Mouse (Mus musculus): ENCODE data around the gene Krt35. TPM values are rescaled to one million over a fixed set of nuclear protein-coding genes. Genes with fewer than 3 reads are reported as not detected.

Krt35 gene
- not detected for polyA plus RNA-seq (2015; fragmentation: Illumina TruSeq; extraction: RNeasy Lipid Tissue Mini Kit (QIAGEN cat#74804); ENCODE audit: insufficient read depth, low read depth, low replicate concordance)

GRCm38 (mm10) chr11:100096141-100096540 lies at the start of gene Krt35:
Krt35 (minus strand) TSS chr11:100096241.

GRCm38 (mm10) chr11:100135731-100136130 lies 39.7 kb upstream of the Krt35 start, which contains the start of gene Krt15:
Krt15 (minus strand) TSS chr11:100135928.

GRCm38 (mm10) chr11:100121466-100121865 lies 25.4 kb upstream of the Krt35 start, which contains the start of gene Krt13:
Krt13 (minus strand) TSS chr11:100121566.

GRCm38 (mm10) chr11:100105576-100106122 lies 9.6 kb upstream of the Krt35 start, which contains the start of gene Krt36:
Krt36 (minus strand) TSS chr11:100105626.

GRCm38 (mm10) chr11:100087861-100088260 lies 8.2 kb downstream of the Krt35 start, which contains the start of gene Krt32:
Krt32 (minus strand) TSS chr11:100088226.

GRCm38 (mm10) chr11:100050451-100050850 lies 45.6 kb downstream of the Krt35 start, which contains the start of gene Krt31:
Krt31 (minus strand) TSS chr11:100050551.

Other genes starting within 250 kb of the Krt35 start
- gene Krtap4-16, start 244.6 kb downstream of the Krt35 start, polyA plus RNA-seq (2015; fragmentation: Illumina TruSeq; extraction: RNeasy Lipid Tissue Mini Kit (QIAGEN cat#74804); ENCODE audit: insufficient read depth, low read depth, low replicate concordance): not detected
- not detected for gene Gm11568, start 238.3 kb downstream of the Krt35 start, polyA plus RNA-seq (2015; fragmentation: Illumina TruSeq; extraction: RNeasy Lipid Tissue Mini Kit (QIAGEN cat#74804); ENCODE audit: insufficient read depth, low read depth, low replicate concordance)
- gene Gm11559, start 231.8 kb downstream of the Krt35 start, polyA plus RNA-seq (2015; fragmentation: Illumina TruSeq; extraction: RNeasy Lipid Tissue Mini Kit (QIAGEN cat#74804); ENCODE audit: insufficient read depth, low read depth, low replicate concordance): not detected
- gene Krtap9-1, start 222.9 kb downstream of the Krt35 start, polyA plus RNA-seq (2015; fragmentation: Illumina TruSeq; extraction: RNeasy Lipid Tissue Mini Kit (QIAGEN cat#74804); ENCODE audit: insufficient read depth, low read depth, low replicate concordance): not detected
- gene Gm11567, start 217.1 kb downstream of the Krt35 start, polyA plus RNA-seq (2015; fragmentation: Illumina TruSeq; extraction: RNeasy Lipid Tissue Mini Kit (QIAGEN cat#74804); ENCODE audit: insufficient read depth, low read depth, low replicate concordance): not detected
- not detected for gene Krtap31-1, start 188.3 kb downstream of the Krt35 start, polyA plus RNA-seq (2015; fragmentation: Illumina TruSeq; extraction: RNeasy Lipid Tissue Mini Kit (QIAGEN cat#74804); ENCODE audit: insufficient read depth, low read depth, low replicate concordance)
- gene Gm11565, start 181.5 kb downstream of the Krt35 start, polyA plus RNA-seq (2015; fragmentation: Illumina TruSeq; extraction: RNeasy Lipid Tissue Mini Kit (QIAGEN cat#74804); ENCODE audit: insufficient read depth, low read depth, low replicate concordance): not detected
- gene Krtap31-2, start 159.9 kb downstream of the Krt35 start, polyA plus RNA-seq (2015; fragmentation: Illumina TruSeq; extraction: RNeasy Lipid Tissue Mini Kit (QIAGEN cat#74804); ENCODE audit: insufficient read depth, low read depth, low replicate concordance): not detected
- not detected for gene Krtap9-5, start 147.8 kb downstream of the Krt35 start, polyA plus RNA-seq (2015; fragmentation: Illumina TruSeq; extraction: RNeasy Lipid Tissue Mini Kit (QIAGEN cat#74804); ENCODE audit: insufficient read depth, low read depth, low replicate concordance)
- not detected for gene Krtap29-1, start 117.2 kb downstream of the Krt35 start, polyA plus RNA-seq (2015; fragmentation: Illumina TruSeq; extraction: RNeasy Lipid Tissue Mini Kit (QIAGEN cat#74804); ENCODE audit: insufficient read depth, low read depth, low replicate concordance)
- not detected for gene Krtap16-1, start 109.6 kb downstream of the Krt35 start, polyA plus RNA-seq (2015; fragmentation: Illumina TruSeq; extraction: RNeasy Lipid Tissue Mini Kit (QIAGEN cat#74804); ENCODE audit: insufficient read depth, low read depth, low replicate concordance)
- not detected for gene Krtap17-1, start 102.2 kb downstream of the Krt35 start, polyA plus RNA-seq (2015; fragmentation: Illumina TruSeq; extraction: RNeasy Lipid Tissue Mini Kit (QIAGEN cat#74804); ENCODE audit: insufficient read depth, low read depth, low replicate concordance)
- gene Krt33a, start 80.0 kb downstream of the Krt35 start, polyA plus RNA-seq (2015; fragmentation: Illumina TruSeq; extraction: RNeasy Lipid Tissue Mini Kit (QIAGEN cat#74804); ENCODE audit: insufficient read depth, low read depth, low replicate concordance): not detected
- not detected for gene Krt33b, start 66.4 kb downstream of the Krt35 start, polyA plus RNA-seq (2015; fragmentation: Illumina TruSeq; extraction: RNeasy Lipid Tissue Mini Kit (QIAGEN cat#74804); ENCODE audit: insufficient read depth, low read depth, low replicate concordance)
- gene Krt34, start 54.7 kb downstream of the Krt35 start, polyA plus RNA-seq (2015; fragmentation: Illumina TruSeq; extraction: RNeasy Lipid Tissue Mini Kit (QIAGEN cat#74804); ENCODE audit: insufficient read depth, low read depth, low replicate concordance): not detected
- not detected for gene Krt31, start 45.7 kb downstream of the Krt35 start, polyA plus RNA-seq (2015; fragmentation: Illumina TruSeq; extraction: RNeasy Lipid Tissue Mini Kit (QIAGEN cat#74804); ENCODE audit: insufficient read depth, low read depth, low replicate concordance)
- not detected for gene Krt32, start 8.0 kb downstream of the Krt35 start, polyA plus RNA-seq (2015; fragmentation: Illumina TruSeq; extraction: RNeasy Lipid Tissue Mini Kit (QIAGEN cat#74804); ENCODE audit: insufficient read depth, low read depth, low replicate concordance)
- gene Krt36, start 9.4 kb upstream of the Krt35 start, polyA plus RNA-seq (2015; fragmentation: Illumina TruSeq; extraction: RNeasy Lipid Tissue Mini Kit (QIAGEN cat#74804); ENCODE audit: insufficient read depth, low read depth, low replicate concordance): not detected
- gene Krt13, start 25.3 kb upstream of the Krt35 start, polyA plus RNA-seq (2015; fragmentation: Illumina TruSeq; extraction: RNeasy Lipid Tissue Mini Kit (QIAGEN cat#74804); ENCODE audit: insufficient read depth, low read depth, low replicate concordance): not detected
- gene Krt15, start 39.7 kb upstream of the Krt35 start, polyA plus RNA-seq (2015; fragmentation: Illumina TruSeq; extraction: RNeasy Lipid Tissue Mini Kit (QIAGEN cat#74804); ENCODE audit: insufficient read depth, low read depth, low replicate concordance): not detected
- gene Krt19, start 52.4 kb upstream of the Krt35 start, polyA plus RNA-seq (2015; fragmentation: Illumina TruSeq; extraction: RNeasy Lipid Tissue Mini Kit (QIAGEN cat#74804); ENCODE audit: insufficient read depth, low read depth, low replicate concordance): 42.4 TPM
- gene Krt9, start 97.0 kb upstream of the Krt35 start, polyA plus RNA-seq (2015; fragmentation: Illumina TruSeq; extraction: RNeasy Lipid Tissue Mini Kit (QIAGEN cat#74804); ENCODE audit: insufficient read depth, low read depth, low replicate concordance): not detected
- 1.7 TPM for gene Krt14, start 111.3 kb upstream of the Krt35 start, polyA plus RNA-seq (2015; fragmentation: Illumina TruSeq; extraction: RNeasy Lipid Tissue Mini Kit (QIAGEN cat#74804); ENCODE audit: insufficient read depth, low read depth, low replicate concordance)
- not detected for gene Krt16, start 152.7 kb upstream of the Krt35 start, polyA plus RNA-seq (2015; fragmentation: Illumina TruSeq; extraction: RNeasy Lipid Tissue Mini Kit (QIAGEN cat#74804); ENCODE audit: insufficient read depth, low read depth, low replicate concordance)
- gene Krt17, start 164.8 kb upstream of the Krt35 start, polyA plus RNA-seq (2015; fragmentation: Illumina TruSeq; extraction: RNeasy Lipid Tissue Mini Kit (QIAGEN cat#74804); ENCODE audit: insufficient read depth, low read depth, low replicate concordance): not detected
- not detected for gene Krt42, start 173.6 kb upstream of the Krt35 start, polyA plus RNA-seq (2015; fragmentation: Illumina TruSeq; extraction: RNeasy Lipid Tissue Mini Kit (QIAGEN cat#74804); ENCODE audit: insufficient read depth, low read depth, low replicate concordance)
- 260 TPM for gene Eif1, start 223.6 kb upstream of the Krt35 start, polyA plus RNA-seq (2015; fragmentation: Illumina TruSeq; extraction: RNeasy Lipid Tissue Mini Kit (QIAGEN cat#74804); ENCODE audit: insufficient read depth, low read depth, low replicate concordance)
- gene Gast, start 238.2 kb upstream of the Krt35 start, polyA plus RNA-seq (2015; fragmentation: Illumina TruSeq; extraction: RNeasy Lipid Tissue Mini Kit (QIAGEN cat#74804); ENCODE audit: insufficient read depth, low read depth, low replicate concordance): not detected

All from pancreas, adult 10 weeks (tissue).